Mouse (Mus musculus) cerebellum, adult 2 months (tissue): ENCODE measurements at regions not wholly inside any gene's neighbourhood (a gene's known extent, or its start where the extent isn't known, plus 50 kb on each side); places are given as distances from the start of the nearest gene placed in this dataset.

ENCODE experiments used
- CTCF ChIP-seq: fragments of 200-500 bp; IDR thresholded peaks from 2 replicates; pipeline ENCODE4 v1.5.1; 2011; ENCODE audit warnings: low read depth, mild to moderate bottlenecking, control low read depth, low read length, moderate library complexity, borderline replicate concordance; ENCODE audit not compliant: insufficient read depth
- POLR2A ChIP-seq: fragments of 200-500 bp; IDR thresholded peaks from 2 replicates; pipeline ENCODE4 v1.6.1; 2011; ENCODE audit warnings: low read length, control low read depth, borderline replicate concordance; ENCODE audit not compliant: insufficient read depth

DNA sequence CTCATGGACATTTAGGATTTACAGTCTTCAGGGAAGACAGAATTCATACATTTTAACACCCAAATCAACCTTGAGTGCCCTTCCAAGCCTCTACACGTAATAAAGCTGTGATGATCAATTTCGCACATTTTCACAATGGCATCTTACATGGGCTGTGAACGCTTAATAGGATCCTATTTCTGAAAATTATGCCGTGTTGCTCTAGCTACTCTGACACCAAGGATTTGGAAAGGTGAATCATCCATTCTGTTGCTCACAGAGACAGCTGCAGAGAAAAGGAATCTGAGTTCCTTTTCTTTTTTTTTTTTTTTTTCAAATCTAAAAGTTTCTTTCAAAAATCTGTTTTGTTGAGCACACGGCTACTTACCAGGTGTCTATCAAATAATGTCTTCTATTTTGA lies 316.1 kb downstream of the Sec23a start:
- TF ChIP-seq POLR2A (no peak), CTCF (no peak)
